Mouse (Mus musculus) brain, embryonic 14.5 days (tissue): ENCODE measurements around the gene Cntnap1. TPM values are rescaled to one million over a fixed set of nuclear protein-coding genes. Genes with fewer than 3 reads are reported as not detected.
A peak's percentile ranks its signal among the peaks of the same experiment; 100 is the strongest.

ENCODE experiments used
- DNase-seq: peaks from one replicate; pipeline ENCODE4 v3.0.0-alpha.2; 2011; ENCODE audit warnings: low read depth
- CTCF ChIP-seq: fragments of 200-500 bp; IDR thresholded peaks from 2 replicates; pipeline ENCODE4 v1.5.1; 2012; ENCODE audit warnings: inconsistent platforms, mild to moderate bottlenecking, moderate library complexity, borderline replicate concordance; ENCODE audit not compliant: insufficient read depth, insufficient read length; ENCODE audit errors: extremely low read depth
- POLR2A ChIP-seq: fragments of 200-500 bp; IDR thresholded peaks from 2 replicates; pipeline ENCODE4 v1.6.1; 2012; ENCODE audit warnings: mild to moderate bottlenecking, inconsistent platforms, borderline replicate concordance; ENCODE audit not compliant: poor library complexity, insufficient read depth, insufficient read length, severe bottlenecking; ENCODE audit errors: extremely low read depth
- polyA plus RNA-seq: library from polyadenylated mRNA; depleted of rRNA; stranded (reverse); fragments of >200 nt; gene quantifications from 2 replicates; pipeline ENCODE4 v1.2.3, GENCODE M21; 2012

Cntnap1 gene
- polyA plus RNA-seq, 1 experiment = 6.9 TPM

DNA sequence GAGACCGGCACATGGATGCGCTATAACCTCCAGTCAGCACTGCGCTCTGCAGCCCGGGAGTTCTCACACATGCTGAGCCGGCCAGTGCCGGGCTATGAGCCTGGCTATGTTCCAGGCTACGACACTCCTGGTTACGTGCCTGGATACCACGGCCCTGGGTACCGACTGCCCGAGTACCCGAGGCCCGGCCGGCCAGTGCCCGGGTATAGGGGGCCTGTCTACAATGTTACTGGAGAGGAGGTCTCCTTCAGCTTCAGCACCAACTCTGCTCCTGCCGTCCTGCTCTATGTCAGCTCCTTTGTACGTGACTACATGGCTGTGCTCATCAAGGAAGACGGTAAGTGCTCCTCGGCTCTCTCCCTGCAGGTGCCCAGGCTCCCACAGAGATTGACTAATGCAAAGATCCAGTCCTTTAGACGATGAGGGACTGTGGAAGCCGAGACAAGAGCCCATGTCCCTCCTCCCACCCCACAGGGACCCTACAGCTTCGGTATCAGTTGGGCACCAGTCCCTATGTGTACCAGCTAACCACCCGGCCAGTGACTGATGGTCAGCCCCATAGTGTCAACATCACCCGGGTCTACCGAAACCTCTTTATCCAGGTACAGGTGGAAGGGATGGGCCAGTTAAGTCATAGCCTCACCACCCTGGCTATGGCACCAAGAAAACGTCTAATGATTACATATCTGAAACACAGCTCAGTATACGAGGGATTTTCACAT lies 16.4 kb downstream of the Cntnap1 start:
- DNase-seq = no peak
- TF ChIP-seq POLR2A (no peak), CTCF (no peak)

DNA sequence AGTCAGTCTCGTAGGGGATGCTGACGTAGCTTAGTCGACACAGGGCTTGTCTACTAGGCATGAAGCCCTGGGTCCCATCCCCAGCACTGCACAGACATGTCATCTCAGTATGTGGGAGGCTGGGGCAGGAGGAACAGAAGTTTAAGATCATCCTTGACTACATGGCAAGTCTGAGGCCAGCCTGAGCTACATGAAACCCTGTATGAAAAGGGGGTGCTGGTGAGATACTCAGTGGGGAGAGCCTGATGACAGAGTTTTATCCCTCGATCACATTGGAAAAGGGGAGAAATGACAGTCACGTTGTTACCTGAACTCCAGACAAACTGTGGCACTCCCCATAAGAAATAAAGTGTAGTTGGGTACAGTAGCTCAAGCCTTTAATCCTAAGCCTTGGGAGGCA lies 17.2 kb downstream of the Cntnap1 start:
- no peak for DNase-seq

DNA sequence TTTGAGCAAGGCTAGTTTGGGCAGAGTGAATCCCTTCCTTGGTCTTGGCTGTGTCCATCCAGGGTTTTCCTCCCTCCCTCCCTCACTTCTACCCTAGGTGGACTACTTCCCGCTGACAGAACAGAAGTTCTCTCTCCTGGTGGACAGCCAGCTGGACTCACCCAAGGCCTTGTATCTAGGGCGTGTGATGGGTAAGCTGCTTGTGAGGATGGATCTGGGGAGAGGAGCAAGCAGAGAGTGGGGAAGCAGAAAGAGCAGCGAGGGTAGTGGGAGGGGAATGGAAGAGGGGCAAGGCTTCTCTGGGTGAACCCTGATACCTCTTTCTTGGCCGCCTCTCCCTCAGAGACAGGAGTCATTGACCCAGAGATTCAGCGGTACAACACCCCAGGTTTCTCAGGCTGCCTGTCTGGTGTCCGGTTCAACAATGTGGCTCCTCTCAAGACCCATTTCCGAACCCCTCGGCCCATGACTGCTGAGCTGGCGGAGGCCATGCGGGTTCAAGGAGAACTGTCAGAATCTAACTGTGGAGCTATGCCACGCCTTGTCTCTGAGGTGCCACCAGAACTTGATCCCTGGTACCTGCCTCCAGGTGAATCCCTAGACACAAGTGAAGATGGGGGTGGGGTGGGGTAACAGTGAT lies 18.0 kb downstream of the Cntnap1 start:
- no peak for DNase-seq
- no peak for TF ChIP-seq POLR2A
- no peak for TF ChIP-seq CTCF

More for the DNA sequence above, 17.2 kb downstream of the Cntnap1 start:
- TF ChIP-seq POLR2A (no peak), CTCF (no peak)

DNA sequence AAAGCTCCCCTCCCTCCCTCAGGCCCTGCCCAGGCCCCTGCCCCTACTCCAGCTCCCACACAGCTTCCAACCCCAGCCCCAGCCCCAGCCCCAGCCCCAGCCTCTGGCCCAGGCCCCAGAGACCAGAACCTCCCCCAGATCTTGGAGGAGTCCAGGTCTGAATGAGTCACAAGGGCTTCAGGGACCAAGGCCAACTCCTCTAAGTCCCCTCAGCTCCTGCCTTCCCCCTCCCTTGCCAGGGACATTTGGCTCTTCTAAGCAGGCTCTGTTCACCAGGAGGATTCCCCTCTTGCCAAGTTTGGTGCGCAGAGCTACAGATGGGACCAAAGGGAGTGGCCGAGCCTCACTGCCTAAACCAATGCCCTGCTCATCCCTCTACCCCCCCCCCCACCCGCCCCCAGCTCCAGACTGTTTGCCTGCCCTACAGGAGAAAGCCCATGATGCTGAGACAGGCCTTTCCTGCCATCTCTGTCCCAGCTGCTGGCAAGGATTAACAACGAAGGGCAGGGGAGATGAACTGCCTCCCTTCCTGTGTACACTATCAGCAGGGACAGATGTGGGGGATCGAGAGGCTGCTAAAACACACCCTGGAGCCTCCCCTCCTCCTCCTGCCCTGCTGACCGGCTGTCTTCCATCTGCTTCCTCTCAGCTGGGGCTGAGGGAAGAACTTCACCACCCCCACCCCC lies 19.3 kb downstream of the Cntnap1 start:
- DNase-seq = peak; percentile 90
- TF ChIP-seq POLR2A (no peak), CTCF (no peak)

DNA sequence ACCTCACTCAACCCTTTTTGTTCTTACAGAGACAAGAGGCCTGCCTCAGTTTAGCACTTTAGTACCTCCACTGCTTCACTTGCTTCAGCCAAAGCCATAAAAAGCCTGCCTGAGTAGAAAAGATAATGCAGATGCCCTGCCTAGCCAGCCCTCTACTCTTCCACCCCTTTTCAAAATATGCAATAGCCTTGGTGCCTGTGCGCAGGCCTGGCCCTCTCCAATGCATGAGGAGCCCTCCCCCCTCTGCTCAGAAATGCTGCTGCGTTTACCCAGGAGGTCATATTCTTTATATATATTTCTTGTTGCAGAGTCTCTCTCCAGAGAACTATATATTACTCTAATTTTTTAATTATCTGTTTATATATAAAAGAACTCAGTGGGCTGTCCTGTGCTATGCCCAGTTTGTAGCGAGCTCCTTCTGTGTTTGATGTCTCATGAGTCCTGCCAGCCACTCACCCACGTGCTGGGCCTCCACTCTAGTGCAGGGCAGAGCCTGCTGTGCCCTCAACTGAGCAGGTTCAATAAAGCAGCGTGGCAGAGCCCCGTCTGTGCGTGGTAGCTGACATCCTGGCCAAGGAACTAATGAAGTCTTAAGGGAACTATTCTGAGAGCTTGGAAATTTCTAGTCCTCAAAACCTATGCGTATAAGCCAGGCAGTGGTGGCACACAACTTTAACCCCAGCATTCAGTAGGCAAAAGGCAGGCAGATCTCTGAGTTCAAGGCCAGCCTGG lies 20.0 kb downstream of the Cntnap1 start:
- no peak for DNase-seq

DNA sequence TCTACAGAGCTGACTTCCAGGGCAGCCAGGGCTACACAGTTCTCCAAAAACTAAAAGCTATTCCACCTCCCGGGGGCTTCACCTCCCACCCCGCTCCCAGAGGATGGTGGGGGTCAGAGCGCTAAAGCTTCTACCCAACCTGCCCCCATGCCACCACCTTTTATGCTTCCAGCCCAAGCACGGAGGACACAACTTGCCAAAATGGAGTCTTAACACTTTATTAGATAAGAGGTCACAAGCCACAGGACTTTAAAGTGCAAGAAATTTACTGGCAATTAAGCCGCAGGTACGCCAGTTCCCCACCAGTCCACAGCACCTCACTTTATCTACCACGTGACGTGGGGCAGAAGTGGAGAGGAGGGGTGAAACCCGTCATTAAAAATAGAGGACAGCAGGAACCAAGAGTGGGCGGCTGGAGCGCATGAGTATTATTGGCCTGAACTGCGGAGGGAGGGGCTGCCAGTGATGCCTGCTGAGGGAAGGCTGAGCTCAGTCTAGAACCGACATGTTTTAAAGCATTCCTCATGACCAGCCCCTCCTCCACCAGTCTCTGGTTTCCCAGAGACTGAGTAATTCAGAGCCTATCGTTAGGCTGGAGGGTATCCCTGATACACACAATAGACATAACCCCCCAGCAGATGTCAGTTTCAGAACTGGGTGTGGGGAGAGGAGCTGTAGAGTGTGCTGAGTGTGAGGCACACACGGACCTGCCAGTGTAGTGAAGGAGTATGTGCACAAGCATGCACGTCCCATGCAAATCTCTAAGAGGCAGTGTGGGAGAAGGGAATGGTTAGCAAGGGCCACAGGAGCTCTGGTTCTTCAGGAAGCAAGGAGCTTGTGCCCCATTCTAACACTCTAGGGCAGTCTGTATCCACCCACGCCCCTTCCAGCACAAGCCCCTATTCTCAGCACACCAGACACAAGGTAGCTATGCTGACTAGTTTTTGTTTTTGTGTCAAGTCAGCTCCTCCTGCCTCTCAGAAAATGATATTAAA lies 20.9 kb downstream of the Cntnap1 start:
- TF ChIP-seq POLR2A (no peak), CTCF (no peak)
- no peak for DNase-seq

More for the DNA sequence above, 20.0 kb downstream of the Cntnap1 start:
- TF ChIP-seq POLR2A (no peak), CTCF (no peak)

DNA sequence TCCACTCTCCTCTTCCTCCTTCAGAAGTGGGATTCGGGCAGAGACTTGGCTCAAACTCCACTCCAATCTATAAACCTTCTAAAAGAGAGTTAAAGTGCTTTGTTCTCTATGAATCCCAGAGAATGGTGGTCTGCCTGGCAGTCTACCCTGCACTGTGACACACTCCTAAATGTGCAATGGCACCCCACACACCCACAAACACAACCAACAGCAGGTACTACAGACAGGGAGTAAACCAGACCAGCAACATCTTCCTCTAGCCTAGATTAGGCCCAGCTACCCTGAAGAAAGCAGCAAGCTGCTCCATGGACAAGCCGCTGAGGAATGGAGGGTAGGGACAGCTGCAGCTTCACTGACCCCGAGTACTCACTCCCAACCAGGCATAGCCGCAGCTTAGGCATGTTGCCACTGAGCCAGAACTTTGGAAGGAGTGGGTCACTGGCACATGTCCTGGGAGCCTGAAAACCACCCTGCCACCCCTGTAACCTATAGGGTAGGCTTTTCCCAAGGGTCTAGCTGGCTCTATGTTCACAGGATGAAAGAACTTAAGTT lies 21.7 kb downstream of the Cntnap1 start:
- no peak for TF ChIP-seq POLR2A
- TF ChIP-seq CTCF = no peak
- DNase-seq = no peak

DNA sequence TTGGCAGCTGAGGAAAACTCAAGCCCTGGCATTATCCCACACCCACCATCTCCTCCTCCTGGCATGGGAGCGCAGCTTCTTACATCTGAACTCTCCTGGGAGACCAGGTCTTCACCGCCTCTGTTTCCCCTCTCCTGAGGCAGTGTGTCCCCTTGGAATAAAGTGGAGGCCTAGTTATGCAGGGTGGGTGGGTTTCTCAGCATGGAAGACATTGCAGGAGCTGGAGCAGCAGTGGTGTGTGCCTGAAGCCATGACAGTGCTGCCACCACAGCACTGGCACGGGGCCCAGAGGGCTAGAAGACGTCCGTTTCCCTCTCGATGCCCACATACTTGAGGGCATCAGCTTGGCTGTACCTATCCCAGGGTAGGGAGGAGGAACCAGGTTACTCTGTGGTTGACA lies 22.3 kb downstream of the Cntnap1 start:
- TF ChIP-seq CTCF = no peak
- TF ChIP-seq POLR2A = no peak
- no peak for DNase-seq

DNA sequence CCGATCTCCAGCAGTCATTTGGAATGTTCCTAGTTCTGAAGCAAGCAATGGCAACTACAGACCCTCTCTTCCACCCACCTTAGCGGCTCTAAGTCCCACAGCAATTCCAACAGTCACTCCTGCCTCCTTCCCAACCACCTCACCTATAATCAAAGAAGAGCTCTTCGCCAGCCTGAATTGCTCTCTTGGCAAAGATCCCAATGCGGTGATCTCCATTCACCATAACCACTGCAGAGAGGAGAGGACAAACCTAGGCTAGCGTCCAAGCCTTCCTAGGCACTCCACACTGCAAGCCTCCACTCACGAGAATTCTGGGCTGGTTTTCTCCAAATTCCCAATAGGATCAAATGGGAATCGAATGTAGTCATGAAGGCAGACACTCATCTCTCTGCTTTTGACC lies 22.8 kb downstream of the Cntnap1 start:
- DNase-seq = no peak
- TF ChIP-seq POLR2A (no peak), CTCF (no peak)

DNA sequence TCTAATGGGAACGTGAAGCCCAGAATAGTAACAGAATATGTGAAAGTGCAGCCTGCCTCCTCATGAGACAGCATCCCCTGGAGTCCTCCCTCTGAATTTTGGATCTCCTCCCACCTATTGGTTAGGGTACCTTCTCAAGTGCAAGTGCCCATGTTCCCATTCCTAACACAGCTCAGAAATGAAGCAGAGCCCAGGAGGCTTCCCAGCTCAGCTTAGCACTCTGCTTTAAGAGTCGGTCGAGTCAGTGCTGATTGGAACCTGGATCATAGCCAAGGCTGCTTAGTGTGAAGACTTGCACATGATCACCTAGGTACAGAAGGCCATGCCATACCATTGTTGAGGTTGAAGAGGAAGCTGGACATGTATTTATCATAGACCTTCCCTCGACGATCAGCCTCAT lies 23.8 kb downstream of the Cntnap1 start:
- TF ChIP-seq CTCF (no peak), POLR2A (no peak)
- no peak for DNase-seq
